Mouse (Mus musculus) liver, embryonic 14.5 days (tissue): ENCODE results near the gene Zdhhc12. TPM values are rescaled to one million over a fixed set of nuclear protein-coding genes. Genes with fewer than 3 reads are reported as not detected.
A peak's percentile ranks its signal among the peaks of the same experiment; 100 is the strongest.

Experiments
- ATAC-seq: fragments of 200-750 bp; cut with Nextera tagmentation; 2 replicates; pipeline ENCODE4 v1.8.0; 2017; ENCODE audit warnings: moderate number of reproducible peaks, mild to moderate bottlenecking, moderate library complexity; ENCODE audit not compliant: insufficient read depth
- DNase-seq, 3 experiments: peaks; one replicate each; pipeline ENCODE4 v3.0.0-alpha.2; 2012 to 2013; ENCODE audit warnings: low read depth in 3 of 3, low spot score in 3 of 3
- H3K27ac ChIP-seq: fragments of 300-500 bp; sonication (generic); 2 replicates; pipeline ENCODE4 v1.5.1; 2014; ENCODE audit warnings: moderate library complexity, mild to moderate bottlenecking, control low read depth, inconsistent platforms
- H3K27me3 ChIP-seq: fragments of 300-500 bp; sonication (generic); 2 replicates; pipeline ENCODE4 v1.6.1; 2014; ENCODE audit warnings: mild to moderate bottlenecking, low read length, moderate library complexity; ENCODE audit not compliant: control insufficient read depth, insufficient read depth
- H3K36me3 ChIP-seq: fragments of 300-500 bp; sonication (generic); replicated peaks from 2 replicates; pipeline ENCODE4 v1.6.1; 2014; ENCODE audit warnings: low read depth; ENCODE audit not compliant: control insufficient read depth, insufficient read depth
- H3K4me1 ChIP-seq, 2 experiments: fragments of 200-500 bp in 1 of 2; fragments of 300-500 bp in 1 of 2; sonication (generic) in 1 of 2; replicated peaks; 2 replicates each; pipeline ENCODE4 v1.6.1; 2012 to 2014; ENCODE audit warnings: antibody characterized with exemption in 1 of 2, inconsistent platforms in 1 of 2, low read length in 1 of 2; ENCODE audit not compliant: control insufficient read depth in 2 of 2, insufficient read depth in 2 of 2
- H3K4me2 ChIP-seq: fragments of 300-500 bp; sonication (generic); 2 replicates; pipeline ENCODE4 v1.6.1; 2014; ENCODE audit warnings: low read depth, mild to moderate bottlenecking, control low read depth, moderate library complexity
- H3K4me3 ChIP-seq, 2 experiments: fragments of 200-500 bp in 1 of 2; fragments of 300-500 bp in 1 of 2; sonication (generic) in 1 of 2; 2 replicates each; pipeline ENCODE4 v1.5.1; 2012 to 2014; ENCODE audit warnings: low read depth in 2 of 2, low read length in 2 of 2, mild to moderate bottlenecking in 2 of 2, control low read depth in 1 of 2, inconsistent platforms in 1 of 2, moderate library complexity in 1 of 2; ENCODE audit not compliant: insufficient read depth in 1 of 2
- H3K9ac ChIP-seq: fragments of 300-500 bp; sonication (generic); replicated peaks from 2 replicates; pipeline ENCODE4 v1.6.1; 2014; ENCODE audit warnings: mild to moderate bottlenecking, control low read depth, moderate library complexity
- H3K9me3 ChIP-seq: fragments of 300-500 bp; sonication (generic); 2 replicates; pipeline ENCODE4 v1.6.1; 2016; ENCODE audit warnings: low read length, mixed read lengths; ENCODE audit not compliant: control insufficient read depth
- CTCF ChIP-seq: IDR thresholded peaks from 2 replicates; pipeline ENCODE4 v1.5.1; 2016; ENCODE audit warnings: antibody characterized with exemption, low read depth, control low read depth
- EP300 ChIP-seq: IDR thresholded peaks from 2 replicates; pipeline ENCODE4 v1.6.1; 2016; ENCODE audit warnings: antibody characterized with exemption, low read depth
- WGBS: fragments of 180-500 bp; shearing (Covaris S2); extraction: QIAGEN DNeasy Blood & Tissue Kit; methylation state at CpG from one replicate; pipeline ENCODE4 v1.1.7; 2014; ENCODE audit not compliant: insufficient replicate concordance; 5-methylcytosine and 5-hydroxymethylcytosine counted together
- polyA plus RNA-seq, 2 experiments: library from polyadenylated mRNA; depleted of rRNA in 1 of 2; stranded (reverse) in 1 of 2; unstranded in 1 of 2; fragments of >200 nt; fragmentation: Nextera tagmentation in 1 of 2; extraction: Ambion mirVana in 1 of 2; gene quantifications; 2 replicates each; pipeline versions ENCODE4 v1.2.1 to v1.2.3; 2012 to 2014

Gene Zdhhc12
- polyA plus RNA-seq, 2 experiments = 17.4 to 25.5 TPM

GRCm38 (mm10) chr2:30051992-30052761 is 41.3 kb downstream of the Zdhhc12 start:
- ATAC-seq = no peak

GRCm38 (mm10) chr2:30049831-30050230 is 43.6 kb downstream of the Zdhhc12 start:
- Histone ChIP-seq H3K27ac (no peak overlapping the region), H3K4me1 (peaks cover 11 to 16% of the 10 kb centered on the region in 2 experiments), H3K4me2 (peak overlapping the region; percentile 74; the same call in 1 of the 2 replicates), H3K9ac (no peak overlapping the region), H3K9me3 (no peaks in the 10 kb centered on the region), H3K36me3 (no peaks in the 10 kb centered on the region), H3K4me3 (no peak overlapping the region), H3K27me3 (no peaks in the 10 kb centered on the region; the same call in 1 of the 2 replicates)
- ATAC-seq (no peak), DNase-seq (no peak)
- TF ChIP-seq EP300 (no peak), CTCF (no peak)
- WGBS = 11% methylated on average over 3 of the region's 3 CpGs

More at GRCm38 (mm10) chr2:30051992-30052761, 41.3 kb downstream of the Zdhhc12 start:
- Histone ChIP-seq H3K27ac (no peak overlapping the region), H3K4me2 (no peak overlapping the region), H3K27me3 (no peaks in the 10 kb centered on the region; the same call in 1 of the 2 replicates), H3K36me3 (no peaks in the 10 kb centered on the region), H3K4me3 (no peak overlapping the region), H3K9ac (no peak overlapping the region), H3K4me1 (peaks cover 11 to 18% of the 10 kb centered on the region in 2 experiments), H3K9me3 (no peaks in the 10 kb centered on the region)
- peak; percentile 58 for TF ChIP-seq CTCF
- TF ChIP-seq EP300 = no peak
- DNase-seq = no peak
- 29% methylated on average over 6 of the region's 6 CpGs for WGBS

GRCm38 (mm10) chr2:30048699-30049388 is 44.6 kb downstream of the Zdhhc12 start, which contains the start of gene Wdr34:
Gene Wdr34 (minus strand): TSS chr2:30048881.
- Histone ChIP-seq H3K27me3 (no peaks in the 10 kb centered on the region; the same call in 1 of the 2 replicates), H3K9ac (peak within 1 kb of the TSS; percentile 68), H3K36me3 (no peaks in the 10 kb centered on the region), H3K27ac (peak within 1 kb of the TSS; percentile 63), H3K4me2 (peak within 1 kb of the TSS; percentile 74), H3K4me1 (peaks cover 11 to 16% of the 10 kb centered on the region in 2 experiments), H3K9me3 (no peaks in the 10 kb centered on the region), H3K4me3 (peak within 1 kb of the TSS; percentile 64 to 70)
- DNase-seq = peak; percentile 93 to 94 (median 94)
- TF ChIP-seq EP300 = 0 out of 2 replicates have a peak, but pooled peaks have one; percentile 9
- no peak for TF ChIP-seq CTCF
- peak; percentile 93 for ATAC-seq
- under 1% methylated on average over 54 of the region's 54 CpGs for WGBS

GRCm38 (mm10) chr2:30048101-30048501 is 45.3 kb downstream of the Zdhhc12 start:
- H3K36me3 ChIP-seq = no peaks in the 10 kb centered on the region
- no peaks in the 10 kb centered on the region for H3K9me3 ChIP-seq
- WGBS = 30% methylated on average over 11 of the region's 11 CpGs
- ATAC-seq = no peak
- peaks cover 11 to 16% of the 10 kb centered on the region in 2 experiments for H3K4me1 ChIP-seq
- peak overlapping the region; percentile 64 to 70 for H3K4me3 ChIP-seq
- peak overlapping the region; percentile 74 for H3K4me2 ChIP-seq
- TF ChIP-seq EP300 (no peak), CTCF (no peak)
- H3K27ac ChIP-seq = peak overlapping the region; percentile 58
- DNase-seq = no peak
- no peaks in the 10 kb centered on the region for H3K27me3 ChIP-seq
- H3K9ac ChIP-seq = peak overlapping the region; percentile 50

GRCm38 (mm10) chr2:30047127-30047526 is 46.3 kb downstream of the Zdhhc12 start:
- 80% methylated on average over 6 of the region's 6 CpGs for WGBS
- Histone ChIP-seq H3K27me3 (no peaks in the 10 kb centered on the region), H3K4me1 (peaks cover 11 to 18% of the 10 kb centered on the region in 2 experiments), H3K4me3 (no peak overlapping the region), H3K36me3 (no peaks in the 10 kb centered on the region), H3K9me3 (no peaks in the 10 kb centered on the region), H3K9ac (no peak overlapping the region), H3K4me2 (no peak overlapping the region), H3K27ac (no peak overlapping the region)
- no peak for TF ChIP-seq CTCF
- TF ChIP-seq EP300 = no peak
- ATAC-seq (no peak), DNase-seq (no peak)
